Mouse (Mus musculus): ENCODE measurements around the gene Zbtb7b.

- no peak for TF ChIP-seq POLR2A (IDR thresholded peaks at IDR 0.05; ENCODE audit: borderline replicate concordance, extremely low read depth, insufficient read depth, insufficient read length, poor library complexity, severe bottlenecking)
- no peak for TF ChIP-seq CTCF (IDR thresholded peaks at IDR 0.05; ENCODE audit: borderline replicate concordance, extremely low read depth, insufficient read depth, insufficient read length)
These were observed 29.5 kb downstream of the Zbtb7b start, which contains the start of gene Dcst1 for GRCm38 (mm10) chr3:89365153-89365485.

Measured in brain, embryonic 14.5 days (tissue).